Mouse (Mus musculus): Measurements from ENCODE around the gene Nsd1.
A peak's percentile ranks its signal among the peaks of the same experiment; 100 is the strongest.
"Not testable (repeated sequence)": the region's sequence is repeated elsewhere in the genome, so short reads cannot be mapped to it uniquely, and the experiment has no call there.

Nsd1 gene

DNA sequence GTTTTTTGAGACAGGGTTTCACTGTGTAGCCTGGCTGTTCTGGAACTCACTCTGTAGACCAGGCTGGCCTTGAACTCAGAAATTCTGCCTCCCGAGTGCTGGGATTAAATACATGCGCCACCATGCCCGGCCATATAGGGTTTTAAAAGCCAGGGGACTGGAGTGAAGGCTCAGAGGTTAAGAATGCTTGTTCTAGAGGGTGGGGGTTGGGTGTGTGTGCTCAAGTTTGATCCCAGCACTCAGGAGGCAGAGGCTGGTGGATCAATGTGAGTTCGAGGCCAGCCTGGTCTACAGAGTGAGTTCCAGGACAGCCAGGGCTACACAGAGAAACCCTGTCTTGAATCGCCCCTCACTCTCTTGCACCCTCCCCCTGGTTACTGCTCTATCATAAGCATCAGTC lies 18.0 kb upstream of the Nsd1 start:
- no peak for DNase-seq

- not testable (repeated sequence) for DNase-seq
Observed at GRCm38 (mm10) chr13:55202758-55203157, 6.8 kb upstream of the Nsd1 start.

- DNase-seq, result peak; percentile 82
Observed at GRCm38 (mm10) chr13:55203740-55204139, 5.8 kb upstream of the Nsd1 start.

- DNase-seq, result no peak
Observed at GRCm38 (mm10) chr13:55204667-55205389, 4.8 kb upstream of the Nsd1 start.

DNA sequence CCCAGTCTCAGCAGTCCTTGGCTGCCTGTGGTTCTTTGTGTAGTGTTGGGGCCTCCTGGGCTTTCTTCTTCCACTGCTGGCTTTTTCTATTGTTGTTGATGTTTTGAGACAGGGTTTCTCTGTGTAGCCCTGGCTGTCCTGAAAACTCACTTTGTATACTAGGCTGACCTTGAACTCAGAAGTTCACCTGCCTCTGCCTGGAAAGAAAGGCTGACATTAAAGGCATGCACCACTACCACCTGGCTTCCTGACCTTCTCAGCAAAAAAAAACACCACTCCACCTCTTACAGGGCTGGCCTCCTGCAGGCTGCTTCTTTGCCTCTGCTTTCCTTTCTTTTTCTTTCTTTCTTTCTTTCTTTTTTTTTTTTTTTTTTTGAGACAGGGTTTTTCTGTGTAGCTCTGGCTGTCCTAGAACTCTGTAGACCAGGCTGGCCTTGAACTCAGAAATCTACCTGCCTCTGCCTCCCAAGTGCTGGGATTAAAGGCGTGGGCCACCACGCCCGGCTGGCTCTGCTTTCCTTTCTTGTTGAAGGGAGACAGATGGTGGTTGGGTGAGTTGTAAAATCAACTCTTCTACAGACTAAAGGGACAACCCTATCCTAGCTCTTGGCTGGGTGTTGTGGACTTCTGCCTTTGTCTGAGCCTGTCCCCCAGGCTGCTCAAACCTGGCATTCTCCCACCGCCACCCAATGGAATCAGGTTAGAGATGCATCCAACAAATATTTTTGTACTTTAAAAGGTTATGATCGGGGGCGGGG lies 4.0 kb upstream of the Nsd1 start:
- no peak for DNase-seq

GRCm38 (mm10) chr13:55208837-55209648 lies 539 bp upstream of the Nsd1 start:
- DNase-seq, result peak; percentile 13

- peak; percentile 62 for DNase-seq
Observed at GRCm38 (mm10) chr13:55210193-55210970, 800 bp downstream of the Nsd1 start.

DNA sequence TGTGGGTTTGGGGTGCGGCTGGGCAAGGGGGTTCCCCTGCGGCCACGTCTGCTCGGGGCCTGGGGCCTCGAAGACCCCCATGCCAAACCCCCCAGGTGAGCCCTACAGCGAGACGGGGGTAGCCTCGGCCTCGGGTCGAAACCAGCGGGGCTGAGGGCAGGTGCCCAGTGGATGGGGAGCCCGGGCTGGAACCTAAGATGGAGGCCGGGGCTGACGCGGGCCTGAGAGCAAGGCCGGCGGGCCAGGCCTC lies 1.3 kb downstream of the Nsd1 start:
- DNase-seq, result no peak

- peak; percentile 94 for DNase-seq
Observed at GRCm38 (mm10) chr13:55211221-55212010, 1.8 kb downstream of the Nsd1 start.

GRCm38 (mm10) chr13:55212011-55212360 lies 2.4 kb downstream of the Nsd1 start:
- DNase-seq, result no peak

DNA sequence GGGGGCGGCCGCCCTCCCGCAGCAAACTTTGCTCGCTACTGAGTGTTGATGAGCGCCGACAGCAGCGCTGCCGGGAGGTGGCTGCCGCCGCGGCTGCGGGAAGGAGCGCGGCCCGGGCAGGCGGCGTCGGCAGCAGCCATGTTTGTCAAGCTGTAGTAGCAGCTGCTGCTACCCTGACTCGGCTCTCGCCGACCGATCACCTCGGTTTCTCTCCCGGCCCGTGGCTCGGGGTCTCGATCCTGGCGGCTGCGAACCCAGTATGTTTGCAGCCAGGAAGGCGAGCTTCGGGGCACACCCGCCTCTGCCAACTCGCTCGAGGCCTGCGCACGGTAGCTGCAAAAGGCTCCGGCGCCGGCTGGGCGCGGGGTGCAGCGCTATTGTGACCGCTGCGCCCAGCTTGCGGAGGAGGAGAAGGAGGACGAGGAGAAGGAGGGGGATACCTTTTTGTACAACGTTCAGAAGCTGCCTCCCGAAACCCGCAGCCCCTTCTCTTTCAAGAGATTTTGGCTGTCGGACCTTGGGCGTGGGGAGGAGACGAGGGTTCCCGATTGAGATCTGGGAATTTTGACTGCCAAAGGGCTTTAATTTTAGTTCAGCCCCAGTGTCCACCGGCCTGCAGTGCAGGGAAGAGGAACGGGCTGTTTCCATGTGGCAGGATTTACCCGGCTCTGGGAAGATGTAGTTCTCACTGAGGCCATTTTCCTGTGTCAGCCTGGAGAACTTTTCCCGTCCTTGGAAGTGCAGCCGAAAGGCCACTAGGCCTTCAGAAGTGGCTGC lies 3.0 kb downstream of the Nsd1 start:
- peak; percentile 80 for DNase-seq

- no peak for DNase-seq
Observed at GRCm38 (mm10) chr13:55213138-55213806, 3.7 kb downstream of the Nsd1 start.

DNA sequence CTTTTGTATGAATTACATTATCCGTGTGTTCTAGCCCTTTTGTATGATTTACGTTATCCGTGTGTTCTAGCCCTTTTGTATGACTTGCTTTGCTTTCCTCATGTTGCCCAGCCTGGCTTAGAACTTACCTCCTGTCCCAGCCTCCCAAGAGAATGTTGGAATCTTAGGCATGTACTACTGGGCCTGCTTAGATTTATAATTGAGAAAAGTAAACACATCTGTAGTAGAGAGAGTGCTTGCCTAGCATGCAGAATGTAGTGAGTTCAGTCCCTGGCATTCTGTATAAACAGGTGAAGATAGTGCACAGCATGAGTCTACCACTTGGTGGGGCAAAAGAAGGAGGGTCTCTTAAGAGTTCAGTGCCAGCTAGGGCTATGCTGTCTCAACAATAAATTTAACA lies 14.8 kb downstream of the Nsd1 start:
- no peak for DNase-seq

- DNase-seq, result no peak
Observed at GRCm38 (mm10) chr13:55230701-55231100, 21.1 kb downstream of the Nsd1 start.

- no peak for DNase-seq
Observed at GRCm38 (mm10) chr13:55243205-55243604, 33.6 kb downstream of the Nsd1 start.

GRCm38 (mm10) chr13:55247293-55248030 lies 37.9 kb downstream of the Nsd1 start:
- DNase-seq, result no peak

DNA sequence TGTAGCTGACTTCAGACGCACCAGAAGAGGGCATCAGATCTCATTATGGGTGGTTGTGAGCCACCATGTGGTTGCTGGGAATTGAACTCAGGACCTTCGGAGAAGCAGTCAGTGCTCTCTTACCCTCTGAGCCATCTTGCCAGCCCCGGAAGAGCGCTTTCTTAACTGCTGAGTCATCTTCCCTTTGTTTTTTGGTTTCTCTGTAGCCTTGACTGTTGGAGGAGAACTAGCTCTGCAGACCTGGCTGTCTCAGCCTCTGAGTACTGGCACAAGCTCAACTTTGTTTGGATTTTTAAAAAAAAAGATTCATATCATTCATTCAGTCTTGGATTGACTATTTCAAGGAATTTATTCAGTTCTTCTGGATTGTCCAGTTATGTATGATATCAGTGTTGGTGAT lies 39.7 kb downstream of the Nsd1 start:
- DNase-seq, result no peak

- peak; percentile 31 for DNase-seq
Observed at GRCm38 (mm10) chr13:55252820-55253219, 43.2 kb downstream of the Nsd1 start.

- peak; percentile 10 for DNase-seq
Observed at GRCm38 (mm10) chr13:55255052-55255652, 45.6 kb downstream of the Nsd1 start.

GRCm38 (mm10) chr13:55258651-55259050 lies 49.1 kb downstream of the Nsd1 start:
- no peak for DNase-seq

Data from kidney, postnatal 14 days (tissue).